In the genomic region with DNA sequence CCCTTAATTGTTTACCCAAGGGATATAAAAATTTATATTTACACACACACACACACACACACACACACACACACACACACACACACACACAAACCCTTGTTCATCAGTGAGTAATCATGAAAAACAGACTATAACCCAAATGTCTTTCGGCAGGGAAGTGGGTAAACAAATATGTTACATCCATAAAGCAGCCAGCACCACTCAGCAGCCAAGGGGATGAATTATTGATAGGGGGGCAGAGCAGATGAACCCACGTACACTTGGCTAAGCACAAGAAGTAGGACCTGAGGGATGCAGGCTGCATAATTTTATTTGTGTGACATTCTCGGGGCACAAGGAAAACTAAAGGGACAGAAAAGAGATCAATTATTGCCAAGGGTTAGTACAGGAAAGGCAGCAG, we compare ENCODE assay signal across 21 mouse cellular contexts.
"Had no signal": no experiment of that assay in that cellular context is flagged by ENCODE, and none has a peak within 500 bp of the region (broad histone marks: within the 10 kb centered on the region; RNA-seq: fewer than 3 reads in every experiment).

No protein-coding gene starts in this region.

- H3K36me3 ChIP-seq: kidney, embryonic 15.5 days; limb, embryonic 10.5 days; limb, embryonic 13.5 days; liver, embryonic 12.5 days; liver, embryonic 15.5 days; lung, embryonic 15.5 days; midbrain, embryonic 10.5 days; neural tube, embryonic 13.5 days had no signal

- H3K9me3 ChIP-seq: kidney, embryonic 15.5 days; limb, embryonic 10.5 days; limb, embryonic 13.5 days; liver, embryonic 12.5 days; liver, embryonic 15.5 days; lung, embryonic 15.5 days; megakaryocyte, embryonic 14.5 days; midbrain, embryonic 10.5 days; neural tube, embryonic 13.5 days had no signal

- H3K4me3 ChIP-seq: kidney, embryonic 15.5 days; limb, embryonic 10.5 days; limb, embryonic 13.5 days; liver, embryonic 12.5 days; liver, embryonic 15.5 days; lung, embryonic 15.5 days; megakaryocyte, embryonic 14.5 days; midbrain, embryonic 10.5 days; myocyte; neural tube, embryonic 13.5 days had no signal

- H3K27me3 ChIP-seq: kidney, embryonic 15.5 days; limb, embryonic 13.5 days; liver, embryonic 12.5 days; liver, embryonic 15.5 days; lung, embryonic 15.5 days; megakaryocyte, embryonic 14.5 days; neural tube, embryonic 13.5 days had no signal

- H3K9ac ChIP-seq: kidney, embryonic 15.5 days; limb, embryonic 13.5 days; liver, embryonic 12.5 days; liver, embryonic 15.5 days; lung, embryonic 15.5 days; neural tube, embryonic 13.5 days had no signal

- DNase-seq: kidney, adult 11 months; kidney, adult 8-10 months; kidney, postnatal 10 days; kidney, postnatal 36 days; liver; lung, adult 18-20 months; lung, postnatal 10 days; lung, postnatal 36 days; retina, postnatal 1 day; thymus, adult 18-20 months; thymus, postnatal 36 days had no signal

- ATAC-seq: liver, embryonic 12.5 days had no signal

- H3K4me1 ChIP-seq: kidney, embryonic 15.5 days; limb, embryonic 10.5 days; limb, embryonic 13.5 days; liver, embryonic 12.5 days; liver, embryonic 15.5 days; lung, embryonic 15.5 days; megakaryocyte, embryonic 14.5 days; midbrain, embryonic 10.5 days had no signal

- H3K27ac ChIP-seq: kidney, embryonic 15.5 days; limb, embryonic 10.5 days; limb, embryonic 13.5 days; liver, embryonic 12.5 days; liver, embryonic 15.5 days; lung, embryonic 15.5 days; midbrain, embryonic 10.5 days; neural tube, embryonic 13.5 days had no signal

- H3K4me2 ChIP-seq: kidney, embryonic 15.5 days; limb, embryonic 13.5 days; liver, embryonic 12.5 days; liver, embryonic 15.5 days; lung, embryonic 15.5 days; neural tube, embryonic 13.5 days had no signal
